Mouse (Mus musculus): ENCODE measurements at regions not wholly inside any gene's neighbourhood (a gene's known extent, or its start where the extent isn't known, plus 50 kb on each side); places are given as distances from the start of the nearest gene placed in this dataset.

- no peak for TF ChIP-seq POLR2A (IDR thresholded peaks at IDR 0.05; ENCODE audit: extremely low read depth, insufficient read depth, low read length)
- TF ChIP-seq CTCF (IDR thresholded peaks at IDR 0.05; ENCODE audit: extremely low read depth, insufficient read depth, low read length) = no peak
Measured at GRCm38 (mm10) chr10:126176759-126177473, 210.9 kb downstream of the Lrig3 start.
